Mouse (Mus musculus) olfactory bulb, adult 2 months (tissue): ENCODE measurements at regions not wholly inside any gene's neighbourhood (a gene's known extent, or its start where the extent isn't known, plus 50 kb on each side); places are given as distances from the start of the nearest gene placed in this dataset.

Experiments
- CTCF ChIP-seq: fragments of 200-500 bp; IDR thresholded peaks from 2 replicates; pipeline ENCODE4 v1.5.1; 2012; ENCODE audit warnings: low read depth, mild to moderate bottlenecking, low read length, moderate library complexity; ENCODE audit not compliant: insufficient read depth
- POLR2A ChIP-seq: fragments of 200-500 bp; IDR thresholded peaks from 2 replicates; pipeline ENCODE4 v1.6.1; 2012; ENCODE audit warnings: mild to moderate bottlenecking, low read depth, low read length, moderate library complexity; ENCODE audit not compliant: insufficient read depth

DNA sequence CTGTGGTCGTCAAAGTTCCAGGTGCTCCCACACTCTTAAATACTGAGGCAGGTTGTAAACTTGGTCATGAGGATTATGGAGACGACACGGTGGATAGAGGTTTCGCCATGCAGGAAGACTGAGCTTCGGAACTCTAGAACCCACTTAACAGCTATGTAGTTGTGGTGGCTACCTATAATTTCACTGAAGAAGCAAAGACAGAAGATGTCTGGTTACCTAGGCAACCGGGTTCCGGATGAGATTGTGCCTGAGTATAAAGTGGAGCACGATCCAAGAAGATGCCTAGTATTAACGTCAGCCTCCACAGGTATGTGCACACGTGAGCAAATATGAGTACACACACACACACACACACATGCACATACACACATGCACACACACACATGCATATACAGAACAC is 517.3 kb upstream of the Celf2 start:
- no peak for TF ChIP-seq CTCF
- TF ChIP-seq POLR2A, result no peak
